Mouse (Mus musculus) forebrain, embryonic 15.5 days (tissue): Measurements from ENCODE around the gene Cyp4x1. TPM values are rescaled to one million over a fixed set of nuclear protein-coding genes. Genes with fewer than 3 reads are reported as not detected.

Source experiments
- ATAC-seq: fragments of 200-750 bp; cut with Nextera tagmentation; replicated peaks from 2 replicates; pipeline ENCODE4 v1.8.0; 2017; ENCODE audit warnings: mild to moderate bottlenecking, moderate TSS enrichment, moderate library complexity
- H3K27ac ChIP-seq: fragments of 300-500 bp; sonication (generic); replicated peaks from 2 replicates; pipeline ENCODE4 v1.5.1; 2015; ENCODE audit warnings: mild to moderate bottlenecking, inconsistent platforms
- H3K27me3 ChIP-seq: fragments of 300-500 bp; sonication (generic); 2 replicates; pipeline ENCODE4 v1.6.1; 2015; ENCODE audit warnings: inconsistent platforms
- H3K36me3 ChIP-seq: fragments of 300-500 bp; sonication (generic); 2 replicates; pipeline ENCODE4 v1.6.1; 2015; ENCODE audit warnings: mild to moderate bottlenecking, inconsistent platforms
- H3K4me1 ChIP-seq: fragments of 300-500 bp; sonication (generic); 2 replicates; pipeline ENCODE4 v1.6.1; 2015; ENCODE audit warnings: inconsistent platforms
- H3K4me2 ChIP-seq: fragments of 300-500 bp; sonication (generic); replicated peaks from 2 replicates; pipeline ENCODE4 v1.6.1; 2015; ENCODE audit warnings: mild to moderate bottlenecking, inconsistent platforms
- H3K4me3 ChIP-seq: fragments of 300-500 bp; sonication (generic); 2 replicates; pipeline ENCODE4 v1.5.1; 2015; ENCODE audit warnings: mild to moderate bottlenecking, inconsistent platforms
- H3K9ac ChIP-seq: fragments of 300-500 bp; sonication (generic); replicated peaks from 2 replicates; pipeline ENCODE4 v1.6.1; 2015; ENCODE audit warnings: mild to moderate bottlenecking, inconsistent platforms
- H3K9me3 ChIP-seq: fragments of 300-500 bp; sonication (generic); 2 replicates; pipeline ENCODE4 v1.6.1; 2016; ENCODE audit warnings: inconsistent platforms
- WGBS: fragments of 180-500 bp; shearing (Covaris S2); methylation state at CpG from one replicate; pipeline ENCODE4 v1.1.7; 2015; ENCODE audit warnings: mixed read lengths; 5-methylcytosine and 5-hydroxymethylcytosine counted together
- polyA plus RNA-seq: library from polyadenylated mRNA; unstranded; fragments of >200 nt; fragmentation: Nextera tagmentation; extraction: Ambion mirVana; gene quantifications from 2 replicates; pipeline ENCODE4 v1.2.1, GENCODE M21; 2015

Cyp4x1 gene
- polyA plus RNA-seq, 1 experiment from 2014 or later = 3.4 TPM

GRCm38 (mm10) chr4:115086763-115087415 lies 47.2 kb downstream of the Cyp4x1 start:
- WGBS = 68% methylated on average over 3 of the region's 3 CpGs
- H3K9me3 ChIP-seq = no peaks in the 10 kb centered on the region
- ATAC-seq = no peak
- H3K27ac ChIP-seq = no peak overlapping the region
- H3K27me3 ChIP-seq = peaks cover 12% of the 10 kb centered on the region; the same call in 1 of the 2 replicates
- H3K36me3 ChIP-seq = no peaks in the 10 kb centered on the region
- H3K4me2 ChIP-seq = no peak overlapping the region
- H3K4me3 ChIP-seq = no peak overlapping the region
- no peak overlapping the region for H3K9ac ChIP-seq
- no peaks in the 10 kb centered on the region for H3K4me1 ChIP-seq

GRCm38 (mm10) chr4:115086257-115086656 lies 47.8 kb downstream of the Cyp4x1 start:
- Histone ChIP-seq H3K27me3 (peaks cover 12% of the 10 kb centered on the region; the same call in 1 of the 2 replicates), H3K4me2 (no peak overlapping the region), H3K27ac (no peak overlapping the region), H3K4me3 (no peak overlapping the region), H3K36me3 (no peaks in the 10 kb centered on the region), H3K4me1 (no peaks in the 10 kb centered on the region), H3K9ac (no peak overlapping the region), H3K9me3 (no peaks in the 10 kb centered on the region)
- 69% methylated on average over 4 of the region's 4 CpGs for WGBS
- no peak for ATAC-seq

GRCm38 (mm10) chr4:115085522-115086095 lies 48.5 kb downstream of the Cyp4x1 start:
- Histone ChIP-seq H3K4me3 (no peak overlapping the region), H3K27me3 (peaks cover 12% of the 10 kb centered on the region; the same call in 1 of the 2 replicates), H3K4me2 (no peak overlapping the region), H3K36me3 (no peaks in the 10 kb centered on the region), H3K9me3 (no peaks in the 10 kb centered on the region), H3K9ac (no peak overlapping the region), H3K4me1 (no peaks in the 10 kb centered on the region), H3K27ac (no peak overlapping the region)
- WGBS = 16% methylated on average over 6 of the region's 6 CpGs
- ATAC-seq = peak; percentile 53; the same call in 1 of the 2 replicates

DNA sequence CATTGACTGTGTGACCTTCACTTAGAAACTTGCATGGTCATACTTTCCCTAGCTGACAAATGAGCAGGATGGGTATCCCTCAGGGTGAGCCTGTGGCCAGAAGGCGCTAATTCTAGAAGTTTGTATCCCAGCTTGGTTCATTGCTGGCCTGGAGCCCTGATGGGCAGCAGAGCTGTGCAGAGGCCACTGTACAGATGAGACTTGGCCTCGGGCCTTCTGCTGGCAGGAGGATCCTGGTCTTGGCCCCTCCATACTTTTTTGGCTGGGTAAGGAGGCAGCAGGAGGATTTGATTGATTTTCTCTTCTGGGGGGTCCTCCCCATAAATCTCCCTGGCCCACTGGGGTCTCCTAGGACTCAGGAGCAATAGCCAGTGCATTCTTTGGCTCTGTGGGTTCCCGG lies 51.0 kb downstream of the Cyp4x1 start:
- ATAC-seq = no peak
- Histone ChIP-seq H3K4me2 (no peak overlapping the region), H3K36me3 (no peaks in the 10 kb centered on the region), H3K4me3 (no peak overlapping the region), H3K27me3 (peaks cover 11% of the 10 kb centered on the region; the same call in 1 of the 2 replicates), H3K27ac (no peak overlapping the region), H3K9ac (no peak overlapping the region), H3K9me3 (no peaks in the 10 kb centered on the region), H3K4me1 (peaks cover 14% of the 10 kb centered on the region)
- WGBS = 78% methylated on average over 3 of the region's 3 CpGs

DNA sequence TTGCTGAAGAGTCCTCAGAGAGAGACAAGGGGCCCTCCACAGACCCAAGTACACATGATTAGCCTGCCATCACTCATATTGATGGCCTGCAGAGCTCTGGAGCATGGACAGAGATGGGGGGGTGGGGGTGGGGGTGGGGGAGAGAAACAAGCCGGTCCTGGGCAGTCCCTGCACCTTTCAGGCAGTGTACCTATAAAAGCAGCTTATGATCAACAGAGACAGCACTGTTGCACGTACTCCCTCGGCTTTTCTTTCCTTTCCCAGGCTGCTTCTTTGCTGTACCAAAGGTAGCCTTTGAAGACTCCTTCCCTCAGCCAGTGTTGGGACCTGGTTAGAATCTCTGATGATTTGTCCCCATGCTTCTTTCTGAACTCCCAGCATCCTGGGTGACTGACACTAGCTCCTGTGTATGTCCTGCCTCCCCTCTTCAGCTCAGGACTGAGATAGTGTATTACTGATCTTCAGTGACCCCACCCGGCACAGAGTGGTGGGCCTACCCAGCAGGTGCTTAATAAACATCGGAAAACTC lies 54.2 kb downstream of the Cyp4x1 start:
- Histone ChIP-seq H3K9ac (no peak overlapping the region), H3K4me3 (no peak overlapping the region), H3K27me3 (no peaks in the 10 kb centered on the region), H3K9me3 (no peaks in the 10 kb centered on the region), H3K4me2 (no peak overlapping the region), H3K36me3 (no peaks in the 10 kb centered on the region), H3K4me1 (peaks cover 14% of the 10 kb centered on the region), H3K27ac (no peak overlapping the region)
- WGBS = 10% methylated on average over 5 of the region's 5 CpGs
- ATAC-seq = no peak

DNA sequence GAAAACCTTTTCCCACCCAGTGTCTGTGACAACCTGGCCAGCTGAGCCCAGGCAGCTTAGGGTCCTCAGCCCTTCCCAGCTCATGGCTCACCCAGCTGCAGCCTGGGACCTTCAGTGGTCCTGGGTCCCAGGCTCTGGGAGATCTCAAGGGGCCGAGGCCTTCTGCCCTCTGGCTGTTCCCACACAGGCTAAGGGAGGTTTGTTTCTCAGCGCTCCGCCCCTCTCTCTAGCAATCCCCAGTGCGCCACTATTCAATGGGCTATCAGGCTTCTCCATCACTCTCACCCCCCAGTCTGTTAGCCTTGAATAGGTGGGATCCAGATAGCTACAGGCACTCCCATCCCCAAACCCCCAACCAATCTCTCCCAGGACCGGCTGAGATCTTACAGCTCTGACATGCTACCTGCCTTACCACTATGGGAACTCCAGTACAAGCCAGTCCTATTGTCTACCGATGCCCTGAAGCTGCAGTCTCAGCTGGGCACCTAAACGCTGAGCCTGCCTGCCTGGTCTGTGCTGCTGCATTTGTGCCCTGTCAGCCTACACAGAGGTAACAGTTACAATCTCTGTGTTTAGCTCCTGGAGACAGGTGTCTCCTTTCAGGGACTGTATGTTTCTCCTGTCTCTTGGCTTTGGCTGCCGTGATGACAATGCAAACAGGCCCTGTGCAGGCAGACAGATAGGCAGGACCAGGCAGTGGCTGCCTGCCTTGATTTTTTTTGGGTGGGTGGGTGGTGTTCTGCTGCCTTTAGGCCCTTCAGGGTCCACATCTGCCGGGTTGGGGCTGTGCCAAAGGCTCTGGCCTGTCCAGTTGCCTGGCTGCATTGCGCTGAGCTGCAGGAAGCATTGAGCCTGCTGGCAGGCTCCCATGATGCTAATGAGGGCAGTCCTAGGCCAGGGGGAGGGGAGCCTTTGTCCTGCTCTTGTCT lies 54.9 kb downstream of the Cyp4x1 start:
- 9% methylated on average over 10 of the region's 10 CpGs for WGBS
- H3K9ac ChIP-seq = no peak overlapping the region
- H3K36me3 ChIP-seq = no peaks in the 10 kb centered on the region

DNA sequence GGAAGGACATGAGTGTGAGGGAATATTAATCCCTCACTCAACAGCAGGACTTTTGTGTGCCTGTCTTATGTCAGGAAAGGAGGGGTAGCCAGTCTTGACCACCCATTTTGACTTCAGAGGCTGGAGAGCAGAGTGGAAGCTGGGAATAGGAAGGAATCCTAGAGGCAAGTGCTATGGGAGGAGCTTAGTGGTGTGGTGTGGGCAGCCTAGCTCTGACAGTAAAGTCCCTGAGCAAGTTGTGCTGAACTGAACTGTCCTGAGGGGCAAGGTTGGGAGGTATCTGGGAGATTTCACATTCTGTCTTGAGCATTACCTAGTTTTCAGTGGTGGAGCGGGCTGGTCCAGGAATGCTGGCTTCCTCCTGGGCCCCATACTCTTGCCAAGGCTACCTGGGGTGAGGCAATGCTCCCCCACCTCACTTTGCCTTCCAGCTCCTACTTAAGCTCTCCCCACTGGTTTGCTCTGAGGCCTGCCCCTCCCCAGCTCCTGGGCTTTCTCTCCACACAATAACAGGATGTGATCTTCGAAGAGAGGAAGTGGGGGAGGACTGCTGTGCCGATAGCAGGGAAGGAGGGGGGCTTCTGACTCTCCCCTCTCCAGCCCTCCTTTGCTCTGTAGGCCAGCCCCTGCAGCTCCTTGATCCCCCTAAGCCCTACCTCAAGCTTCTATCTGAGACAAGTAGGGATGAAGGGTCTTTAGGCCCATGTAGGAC lies 58.7 kb downstream of the Cyp4x1 start:
- Histone ChIP-seq H3K9ac (no peak overlapping the region), H3K4me1 (peaks cover 14% of the 10 kb centered on the region), H3K27ac (no peak overlapping the region), H3K9me3 (no peaks in the 10 kb centered on the region), H3K27me3 (no peaks in the 10 kb centered on the region), H3K4me3 (no peak overlapping the region), H3K4me2 (no peak overlapping the region), H3K36me3 (no peaks in the 10 kb centered on the region)
- 50% methylated on average over 3 of the region's 3 CpGs for WGBS
- ATAC-seq = no peak

More for the DNA sequence above, 54.9 kb downstream of the Cyp4x1 start:
- H3K4me1 ChIP-seq = peaks cover 14% of the 10 kb centered on the region
- ATAC-seq = peak; percentile 88
- no peaks in the 10 kb centered on the region for H3K9me3 ChIP-seq
- H3K27me3 ChIP-seq = no peaks in the 10 kb centered on the region
- H3K4me3 ChIP-seq = no peak overlapping the region
- 0 out of 2 replicates have a peak overlapping the region, but pooled peaks have one; percentile 21 for H3K27ac ChIP-seq
- H3K4me2 ChIP-seq = no peak overlapping the region

- Histone ChIP-seq H3K4me2 (no peak overlapping the region), H3K4me3 (no peak overlapping the region), H3K4me1 (peaks cover 12% of the 10 kb centered on the region), H3K9ac (no peak overlapping the region), H3K27ac (no peak overlapping the region), H3K27me3 (no peaks in the 10 kb centered on the region), H3K36me3 (no peaks in the 10 kb centered on the region), H3K9me3 (no peaks in the 10 kb centered on the region)
- 93% methylated on average over 1 of the region's 1 CpGs for WGBS
- ATAC-seq = no peak
These were observed 59.3 kb downstream of the Cyp4x1 start for GRCm38 (mm10) chr4:115074789-115075188.

- Histone ChIP-seq H3K9me3 (no peaks in the 10 kb centered on the region), H3K27ac (no peak overlapping the region), H3K4me1 (no peaks in the 10 kb centered on the region), H3K9ac (no peak overlapping the region), H3K27me3 (peaks cover 5% of the 10 kb centered on the region; the same call in 1 of the 2 replicates), H3K4me3 (no peak overlapping the region), H3K4me2 (no peak overlapping the region), H3K36me3 (no peaks in the 10 kb centered on the region)
- 43% methylated on average over 1 of the region's 1 CpGs for WGBS
- ATAC-seq = no peak
These were observed 62.4 kb downstream of the Cyp4x1 start for GRCm38 (mm10) chr4:115071668-115072067.

DNA sequence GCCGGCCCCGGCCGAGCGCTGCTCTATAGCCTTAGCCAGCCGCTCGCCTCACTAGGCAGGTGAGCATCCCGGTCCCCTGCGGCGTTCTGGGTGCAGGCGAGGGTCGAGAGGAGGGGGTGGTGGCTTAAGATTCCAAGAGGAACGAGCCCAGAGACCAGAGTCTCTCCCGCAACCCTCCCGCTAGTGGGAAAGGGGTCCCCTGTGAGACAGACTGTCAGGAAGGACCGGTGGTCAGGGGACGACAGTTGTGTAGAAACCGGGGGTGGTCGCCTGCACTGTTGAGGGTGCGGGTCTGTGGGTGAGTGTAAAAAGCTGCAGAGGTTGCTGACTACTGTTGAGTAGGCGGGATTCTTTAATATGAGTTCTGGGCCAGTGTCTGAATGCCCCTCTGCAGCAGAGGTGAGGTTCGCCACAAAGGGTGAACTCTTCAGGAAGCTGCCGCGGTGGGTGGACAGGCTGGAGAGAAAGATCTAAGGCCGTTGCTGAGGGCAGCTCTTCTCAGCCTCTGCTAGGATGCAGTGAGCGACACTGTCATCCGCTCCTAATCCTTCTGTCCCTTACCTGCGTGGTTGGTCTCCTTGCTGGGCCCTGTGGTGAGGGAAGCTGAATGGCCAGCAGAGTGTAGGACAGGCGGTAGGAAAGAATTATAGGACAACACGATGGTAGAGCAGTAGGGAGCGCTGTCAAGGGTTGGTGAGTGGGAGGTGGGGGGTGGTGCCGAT lies 70.4 kb downstream of the Cyp4x1 start:
- peak; percentile 42 for ATAC-seq
- Histone ChIP-seq H3K27me3 (peaks cover 82% of the 10 kb centered on the region), H3K27ac (no peak overlapping the region), H3K4me2 (peak overlapping the region; percentile 95), H3K9ac (peak overlapping the region; percentile 38), H3K4me3 (peak overlapping the region; percentile 49), H3K36me3 (no peaks in the 10 kb centered on the region), H3K4me1 (peaks cover 18% of the 10 kb centered on the region), H3K9me3 (no peaks in the 10 kb centered on the region)
- under 1% methylated on average over 31 of the region's 31 CpGs for WGBS
